Mouse (Mus musculus) gastrocnemius, adult 8-10 months (tissue): ENCODE measurements around the gene Ccr8. TPM values are rescaled to one million over a fixed set of nuclear protein-coding genes. Genes with fewer than 3 reads are reported as not detected.
A peak's percentile ranks its signal among the peaks of the same experiment; 100 is the strongest.

Experiments used
- DNase-seq, 2 experiments: peaks; one replicate each; pipeline ENCODE4 v3.0.0; 2022; ENCODE audit warnings: low spot score in 2 of 2
- total RNA-seq, 4 experiments: library from RNA; stranded (reverse); gene quantifications; 2 replicates each; pipeline ENCODE4 v1.2.4; 2022

Ccr8 gene
- not detected for total RNA-seq

DNA sequence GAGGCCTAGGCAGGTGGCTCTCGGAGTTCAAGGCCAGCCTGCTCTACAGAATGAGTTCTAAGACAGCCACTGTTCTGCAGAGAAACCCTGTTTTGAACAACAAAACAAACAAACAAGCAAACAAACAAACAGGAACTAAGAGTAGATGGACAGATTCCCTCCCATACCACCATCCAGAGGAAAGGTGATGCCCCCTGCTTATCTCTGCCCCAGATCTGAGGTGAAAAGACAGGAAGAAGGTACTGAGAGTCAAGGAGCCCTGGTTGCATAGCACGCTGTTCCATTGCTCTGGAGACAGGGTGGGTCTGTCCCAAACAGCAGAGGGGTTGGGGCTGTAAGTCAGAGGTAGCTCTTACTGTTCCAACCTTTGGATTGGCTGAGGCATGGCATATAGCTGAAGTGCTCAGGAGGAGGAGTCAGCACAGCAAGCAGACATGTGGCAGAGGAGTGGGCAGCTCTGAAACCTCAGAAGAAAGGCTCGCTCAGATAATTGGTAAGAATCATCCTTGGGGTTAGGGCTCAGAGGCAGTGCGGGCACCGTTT is at the start of gene Ccr8:
Gene Ccr8, plus strand, starts transcription at position 419 of the 543 bp plus-strand sequence.
- no peak for DNase-seq

DNA sequence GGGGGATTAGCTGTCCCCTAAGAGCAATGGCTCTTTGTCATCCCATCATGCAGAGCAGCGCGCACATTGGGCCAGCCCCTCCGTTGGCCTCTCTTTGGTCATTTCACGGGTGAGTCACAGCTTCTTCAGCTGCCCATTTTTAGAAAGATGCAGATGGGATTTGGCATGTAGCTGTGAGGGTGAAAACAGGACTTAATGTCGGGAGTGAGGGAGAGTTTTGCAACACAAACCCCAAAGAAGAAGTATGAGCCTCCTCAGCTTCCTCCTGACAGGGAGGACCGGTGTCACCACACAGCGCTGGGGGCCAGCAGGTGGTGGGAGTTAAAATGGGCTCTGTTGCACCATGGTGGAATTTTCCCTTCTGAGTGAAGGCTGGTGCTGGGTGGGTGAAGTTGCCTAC is 48.8 kb upstream of the Ccr8 start:
- DNase-seq = no peak

DNA sequence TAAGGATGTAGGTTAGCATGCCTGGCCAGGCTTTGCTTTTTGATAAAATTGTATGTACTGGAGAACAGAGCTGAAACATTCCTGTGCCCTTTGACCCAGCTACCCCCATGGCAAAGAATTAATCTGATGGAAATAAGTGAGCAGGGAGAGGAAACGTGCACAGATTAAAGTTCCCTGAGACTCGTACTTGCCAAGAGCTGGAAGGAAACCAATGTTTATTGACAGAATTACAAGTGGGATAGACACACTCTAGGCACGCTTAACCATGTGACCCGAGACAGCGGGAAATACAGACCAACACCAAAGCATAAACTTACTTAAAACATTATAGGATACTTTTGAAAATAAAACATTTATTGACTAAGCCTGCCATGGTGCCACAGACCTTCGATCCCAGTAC is 43.4 kb upstream of the Ccr8 start:
- no peak for DNase-seq

DNA sequence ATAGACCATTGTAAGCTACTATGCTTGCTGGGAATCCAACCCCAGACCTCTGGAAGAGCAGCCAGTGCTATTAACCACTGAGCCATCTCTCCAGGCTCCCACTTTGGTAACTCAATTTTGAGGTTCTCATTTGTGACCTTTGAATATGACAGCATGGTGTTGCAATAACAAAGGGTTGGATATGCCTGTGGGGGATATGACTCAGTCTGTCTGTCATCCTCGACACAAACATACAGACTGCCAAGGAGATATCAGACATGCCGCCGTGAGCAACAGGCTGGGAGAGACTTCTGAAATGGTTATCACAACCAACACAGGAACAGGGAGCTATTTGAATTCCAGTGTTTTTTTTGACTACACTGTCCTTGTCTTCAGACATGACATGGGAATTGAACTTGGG is 42.5 kb upstream of the Ccr8 start:
- DNase-seq = no peak

DNA sequence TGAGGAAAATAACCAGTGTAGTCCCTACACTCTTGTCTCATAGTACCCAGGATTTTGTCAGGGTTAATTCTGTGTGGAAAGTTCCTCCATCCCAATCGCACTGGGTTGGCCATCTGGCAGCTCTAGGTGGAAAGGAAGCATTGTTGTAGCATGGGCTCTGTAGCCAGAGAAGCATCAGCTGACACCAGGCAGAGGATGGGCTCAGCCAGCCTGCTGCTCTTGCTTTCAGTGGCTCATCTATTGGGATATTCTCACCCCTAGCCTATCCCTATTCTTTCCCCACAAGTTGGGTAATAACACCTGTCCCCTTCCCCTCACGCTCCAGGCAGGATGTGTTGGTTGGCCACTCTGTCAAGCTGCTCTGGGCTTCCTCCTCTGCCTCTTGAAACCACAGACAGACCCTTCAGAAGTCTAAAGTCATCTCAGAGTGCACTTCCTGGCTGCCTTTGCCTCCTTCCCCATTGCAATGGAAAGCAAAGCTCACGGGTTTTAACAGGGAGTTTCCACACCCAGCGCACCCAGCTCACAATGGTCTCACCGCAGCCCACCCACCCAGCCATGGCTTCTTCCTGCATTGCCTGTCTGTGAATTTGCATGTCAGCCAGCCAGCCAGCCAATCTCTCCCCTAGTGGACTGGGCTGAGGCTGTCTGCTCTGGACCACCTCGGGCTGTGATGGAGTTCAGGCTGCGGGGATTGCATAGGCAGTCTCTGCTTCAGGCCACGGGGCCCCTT is 37.2 kb upstream of the Ccr8 start:
- DNase-seq = no peak

DNA sequence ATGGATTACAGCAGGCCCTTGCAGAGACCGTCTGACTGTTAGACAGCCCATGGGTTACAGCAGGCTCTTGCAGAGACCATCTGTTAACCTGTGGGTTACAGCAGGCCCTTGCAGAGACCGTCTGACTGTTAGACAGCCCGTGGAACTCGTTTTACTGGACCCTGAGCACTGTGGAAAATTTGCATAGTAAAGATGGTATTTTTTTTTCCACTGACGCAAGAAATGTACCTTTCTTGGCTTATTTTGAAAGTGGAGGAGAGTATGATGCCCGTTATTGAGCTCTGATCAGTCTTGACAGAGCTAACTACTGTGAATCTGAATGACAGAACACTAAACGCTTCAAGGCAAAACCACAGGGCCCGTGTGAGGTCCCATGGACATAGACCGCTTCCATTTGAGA is 35.7 kb upstream of the Ccr8 start:
- no peak for DNase-seq

DNA sequence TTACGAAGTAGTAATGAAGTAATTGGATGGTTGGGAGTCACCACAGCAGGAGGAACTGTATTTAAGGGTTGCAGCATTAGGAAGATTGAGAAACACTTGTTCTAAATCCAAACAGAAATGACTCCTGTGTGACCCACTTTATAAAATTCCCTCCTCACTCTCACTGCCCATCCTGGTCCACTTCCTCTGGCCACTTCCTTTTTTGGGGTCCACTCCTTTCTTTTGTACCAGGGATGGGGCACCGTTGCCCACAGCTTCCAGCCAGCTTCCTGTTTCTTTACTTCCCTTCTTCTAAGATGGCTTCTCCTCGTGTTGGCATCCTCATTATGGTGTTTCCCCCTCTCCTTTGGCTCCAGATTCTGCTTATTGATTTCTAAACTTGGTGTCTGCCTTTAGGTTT is 33.2 kb upstream of the Ccr8 start:
- DNase-seq = no peak

DNA sequence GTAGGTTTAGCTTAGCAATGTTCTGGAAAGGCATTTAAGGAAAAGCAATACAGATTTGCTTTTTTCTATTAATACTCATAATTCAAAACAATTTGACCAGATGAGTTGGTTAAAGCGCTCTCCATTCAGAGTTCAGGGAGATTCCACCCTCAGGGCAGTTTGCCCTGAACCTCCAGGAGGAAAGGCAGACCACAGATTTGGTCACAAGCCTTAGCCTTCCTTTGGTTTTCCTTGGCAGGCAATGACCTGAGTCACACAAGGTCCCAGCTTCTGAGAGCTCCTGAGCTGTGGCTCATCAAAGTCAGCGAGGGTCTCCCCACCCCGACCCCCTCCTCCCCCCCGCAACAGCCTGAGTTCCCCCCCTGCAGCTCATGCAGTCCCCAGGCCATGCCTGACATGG is 27.6 kb upstream of the Ccr8 start:
- DNase-seq = no peak

DNA sequence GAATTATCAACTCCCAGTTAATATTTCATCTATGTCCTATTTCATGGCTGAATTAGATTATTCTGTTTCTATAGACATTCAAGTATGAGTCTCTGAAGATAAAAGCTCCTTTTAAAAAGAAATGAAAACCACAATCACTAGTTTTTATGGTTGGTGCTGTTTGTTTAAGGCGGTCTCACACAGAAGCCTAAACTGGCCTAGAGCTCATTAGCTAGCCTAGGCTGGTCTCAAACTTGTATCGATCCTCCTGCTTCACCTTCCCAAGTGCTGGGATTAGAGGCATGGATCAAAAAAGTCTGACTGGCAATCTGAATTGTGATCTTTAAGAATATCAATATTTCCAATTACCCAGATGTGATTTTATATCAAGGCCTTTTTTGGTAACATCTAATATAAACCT is 24.3 kb upstream of the Ccr8 start:
- DNase-seq = no peak

DNA sequence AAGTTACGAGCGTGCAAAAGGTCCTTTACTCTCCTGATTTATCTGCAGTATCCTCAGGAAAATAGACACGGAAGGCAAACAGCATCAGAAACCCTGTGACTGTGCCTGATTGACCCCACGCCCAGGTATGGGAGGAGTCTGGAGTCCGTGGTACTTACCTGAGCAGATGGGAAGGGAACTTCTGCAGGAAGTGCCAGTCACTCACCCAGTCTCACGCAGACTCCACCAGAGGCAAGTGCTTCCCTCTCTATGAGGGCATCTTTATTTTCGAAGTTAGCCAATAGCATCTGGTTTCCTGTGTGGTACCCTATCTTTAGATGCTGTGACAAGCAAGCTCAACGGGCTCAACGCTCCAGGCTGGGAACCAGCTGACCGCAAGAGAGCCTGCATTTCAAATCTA is 23.9 kb upstream of the Ccr8 start:
- no peak for DNase-seq

DNA sequence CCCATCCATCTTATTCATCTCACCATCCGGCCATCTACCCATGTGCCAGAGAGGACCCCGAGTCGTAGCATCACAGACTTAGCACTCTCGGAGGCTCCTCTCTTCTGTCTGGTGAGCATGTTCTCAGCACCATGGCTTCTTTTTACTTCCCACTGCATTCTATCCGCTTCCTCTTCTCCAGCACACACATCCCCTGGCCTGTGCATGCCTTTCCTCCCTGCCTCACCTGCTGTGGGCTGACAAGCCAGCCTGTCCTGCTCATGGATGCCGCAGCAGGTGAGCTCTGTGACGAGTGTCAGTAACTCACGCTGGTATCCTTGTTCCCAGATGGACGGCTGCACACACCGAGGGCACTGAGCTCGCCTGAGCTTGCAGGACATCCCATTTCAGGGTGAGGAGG is 22.1 kb upstream of the Ccr8 start, which contains the start of gene Cx3cr1:
Gene Cx3cr1, minus strand, starts transcription at position 101 of the 400 bp plus-strand sequence.
- DNase-seq = no peak

DNA sequence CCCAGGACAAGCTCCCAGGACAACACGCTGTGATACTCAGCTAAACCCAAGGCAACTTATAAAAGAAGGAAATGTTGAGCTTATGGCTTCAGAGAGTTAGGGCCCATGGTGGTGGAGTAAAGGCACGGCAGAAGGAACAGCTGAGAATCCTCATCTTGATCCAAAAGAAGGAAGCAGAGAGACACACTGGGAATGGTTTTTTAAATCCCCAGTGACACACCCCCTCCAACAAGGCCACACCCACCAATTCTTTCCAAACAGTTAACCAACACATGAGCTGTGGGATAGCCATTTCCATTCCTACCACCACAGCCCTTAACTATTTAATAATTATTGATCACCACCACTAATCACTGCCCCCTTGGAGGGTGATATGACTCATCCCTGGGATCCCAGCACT is 20.7 kb upstream of the Ccr8 start:
- no peak for DNase-seq

DNA sequence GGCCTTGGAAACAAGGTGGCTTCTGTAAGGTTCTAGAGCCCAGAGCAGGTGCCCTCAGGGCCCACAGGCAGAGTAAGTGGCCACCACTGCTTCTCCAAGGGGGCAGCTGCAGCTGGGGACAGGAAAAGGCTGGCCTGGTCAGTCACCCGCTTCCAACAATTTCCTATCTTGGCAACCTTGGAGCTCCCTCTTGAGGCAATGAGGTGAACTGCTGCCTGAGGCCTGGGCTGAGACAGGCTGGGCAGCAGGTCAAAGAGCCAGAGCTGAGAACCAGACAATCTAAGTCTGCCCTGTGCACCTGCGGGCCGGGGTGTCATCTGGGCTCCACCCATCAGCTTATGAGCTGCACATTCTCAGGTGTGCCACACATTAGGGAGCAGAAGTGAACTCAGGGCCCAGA is 18.7 kb upstream of the Ccr8 start:
- peak; percentile 73 to 76 for DNase-seq

DNA sequence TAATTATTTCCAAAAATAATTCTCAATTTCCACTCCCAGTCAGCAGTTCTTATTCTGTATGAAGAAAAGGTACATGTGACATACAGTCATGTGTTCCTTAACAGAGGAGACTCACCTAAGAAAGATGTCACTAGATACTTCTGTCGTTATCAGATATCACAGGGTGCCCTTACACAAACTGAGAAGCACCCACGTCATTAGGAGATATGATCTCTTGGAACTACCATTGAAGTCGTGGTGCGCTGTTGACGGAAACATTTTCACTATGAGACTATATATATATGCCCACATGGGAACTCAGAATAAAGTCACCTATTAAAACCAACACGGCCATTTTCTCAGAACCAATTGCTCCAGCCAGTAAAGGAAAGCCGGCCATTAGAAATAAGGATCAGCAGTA is 17.4 kb upstream of the Ccr8 start:
- no peak for DNase-seq

DNA sequence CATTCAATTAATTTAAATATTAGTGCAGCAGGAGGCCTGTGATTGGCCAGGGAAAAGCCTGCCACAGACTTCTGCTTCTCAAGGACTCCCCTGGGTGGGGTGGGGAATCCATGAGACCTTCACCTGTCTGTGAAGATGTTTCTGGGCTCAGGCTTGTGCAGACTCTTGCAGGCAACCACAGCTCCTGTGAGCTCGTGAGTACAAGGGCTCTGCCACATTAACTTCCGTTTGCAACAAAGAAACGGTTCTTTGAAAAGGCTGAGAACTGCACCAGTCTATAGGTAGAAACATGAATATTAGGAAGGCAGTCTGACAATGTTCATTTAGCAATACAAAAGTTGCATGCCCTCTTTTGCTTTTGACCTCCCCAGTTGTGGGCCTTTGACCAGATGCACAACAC is 13.7 kb upstream of the Ccr8 start:
- no peak for DNase-seq

DNA sequence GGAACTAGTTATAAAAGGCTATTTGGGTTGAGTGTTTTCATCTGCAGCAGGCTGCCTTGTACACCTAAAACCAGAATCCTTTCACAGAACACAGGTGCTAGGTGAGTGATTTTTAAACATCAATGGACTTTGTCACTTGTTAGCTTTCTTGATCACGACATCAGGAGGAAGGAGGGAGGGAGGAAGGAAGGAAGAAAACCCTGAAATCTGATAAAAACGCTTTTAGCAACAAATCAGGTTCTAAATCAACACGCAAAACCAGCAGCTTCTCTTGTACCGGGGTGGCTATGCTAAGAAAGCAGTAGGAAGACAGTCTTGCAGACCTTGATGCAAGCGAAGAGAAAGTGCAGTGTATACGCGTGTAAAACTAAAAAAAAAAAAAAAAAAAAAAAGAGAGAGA is 12.0 kb upstream of the Ccr8 start:
- DNase-seq = no peak

DNA sequence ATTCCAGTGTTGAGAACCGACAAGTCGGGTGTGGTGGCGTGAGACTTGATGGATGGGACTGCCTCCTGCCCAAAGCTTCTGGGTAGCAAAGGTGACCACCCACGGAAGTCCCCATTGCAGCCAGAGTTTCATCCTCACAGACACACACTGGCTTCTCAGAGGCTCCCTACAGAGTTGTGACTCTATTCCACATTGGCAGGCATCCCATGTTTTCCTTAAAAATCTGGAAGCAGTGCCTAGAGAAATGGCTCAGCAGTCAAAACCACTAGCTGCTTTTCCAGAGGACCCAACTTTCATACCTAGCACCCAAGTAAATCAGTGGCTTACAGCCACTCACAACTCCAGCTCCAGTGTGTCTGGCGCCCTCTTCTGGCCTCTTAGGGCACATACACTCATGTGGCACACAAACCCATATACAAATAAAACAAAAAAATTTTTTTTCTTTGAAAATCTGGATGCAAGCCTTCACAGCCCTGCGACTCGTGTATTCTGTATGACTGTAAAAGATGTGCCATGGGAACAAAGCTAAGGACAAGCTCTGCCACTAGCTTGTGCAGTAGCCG is 11.3 kb upstream of the Ccr8 start:
- DNase-seq = no peak

DNA sequence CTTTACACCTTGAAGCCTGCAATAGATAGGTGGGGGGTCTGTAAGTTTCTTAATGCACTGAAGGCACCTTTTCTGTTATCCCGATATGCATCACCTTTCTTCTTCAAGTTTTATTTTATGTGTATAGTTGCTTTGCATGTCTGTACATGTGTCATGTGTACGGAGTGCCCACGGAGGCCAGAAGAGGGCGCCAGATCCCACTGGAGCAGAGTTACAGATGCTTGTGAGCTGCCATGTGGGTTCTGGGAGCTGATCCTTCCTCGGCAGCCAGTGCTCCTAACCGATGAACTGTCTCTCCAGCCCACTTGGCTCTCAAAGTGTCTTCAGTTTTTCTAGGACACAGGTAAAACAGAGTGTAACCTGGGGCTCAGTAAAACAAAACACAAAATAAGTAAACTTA is 10.7 kb upstream of the Ccr8 start:
- DNase-seq = no peak

DNA sequence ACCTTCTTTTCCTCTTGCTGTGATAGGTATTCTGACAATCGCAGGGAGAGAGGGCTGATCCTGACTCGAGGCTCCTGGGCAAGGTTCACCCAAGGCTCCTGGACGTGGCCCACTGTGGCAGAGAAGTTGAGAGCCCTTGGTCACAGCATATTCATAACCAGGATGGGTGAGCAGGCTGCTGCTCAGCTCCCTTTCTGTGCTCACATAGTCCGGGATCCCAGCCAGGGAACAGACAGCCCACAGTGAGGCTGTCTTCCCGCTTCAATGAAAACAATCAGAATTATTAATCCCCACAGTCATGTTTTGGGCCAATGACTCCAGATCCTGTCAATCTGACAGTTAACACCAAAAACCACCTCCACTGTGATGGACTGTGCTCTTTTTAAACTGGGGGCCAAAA is 9.9 kb upstream of the Ccr8 start:
- DNase-seq = no peak

DNA sequence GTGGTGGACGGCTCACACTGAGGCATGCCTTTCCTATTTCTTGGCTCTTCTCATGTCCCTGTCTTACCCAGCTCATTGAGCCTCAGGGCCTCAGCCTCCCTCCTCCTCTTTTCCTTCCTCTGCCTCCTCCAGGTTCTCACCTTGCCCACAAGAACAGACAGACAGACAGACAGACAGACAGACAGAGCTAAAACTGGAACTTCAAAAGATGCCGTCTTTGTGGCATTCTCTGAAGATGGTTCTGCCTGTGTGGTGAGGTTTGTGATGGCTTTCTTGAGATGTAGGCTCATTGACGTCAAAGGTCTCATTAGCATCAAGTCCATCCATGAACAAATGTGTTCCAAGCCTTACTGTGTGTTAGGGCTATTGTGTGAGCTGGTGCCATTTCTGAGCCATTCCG is 9.2 kb upstream of the Ccr8 start:
- DNase-seq = no peak

DNA sequence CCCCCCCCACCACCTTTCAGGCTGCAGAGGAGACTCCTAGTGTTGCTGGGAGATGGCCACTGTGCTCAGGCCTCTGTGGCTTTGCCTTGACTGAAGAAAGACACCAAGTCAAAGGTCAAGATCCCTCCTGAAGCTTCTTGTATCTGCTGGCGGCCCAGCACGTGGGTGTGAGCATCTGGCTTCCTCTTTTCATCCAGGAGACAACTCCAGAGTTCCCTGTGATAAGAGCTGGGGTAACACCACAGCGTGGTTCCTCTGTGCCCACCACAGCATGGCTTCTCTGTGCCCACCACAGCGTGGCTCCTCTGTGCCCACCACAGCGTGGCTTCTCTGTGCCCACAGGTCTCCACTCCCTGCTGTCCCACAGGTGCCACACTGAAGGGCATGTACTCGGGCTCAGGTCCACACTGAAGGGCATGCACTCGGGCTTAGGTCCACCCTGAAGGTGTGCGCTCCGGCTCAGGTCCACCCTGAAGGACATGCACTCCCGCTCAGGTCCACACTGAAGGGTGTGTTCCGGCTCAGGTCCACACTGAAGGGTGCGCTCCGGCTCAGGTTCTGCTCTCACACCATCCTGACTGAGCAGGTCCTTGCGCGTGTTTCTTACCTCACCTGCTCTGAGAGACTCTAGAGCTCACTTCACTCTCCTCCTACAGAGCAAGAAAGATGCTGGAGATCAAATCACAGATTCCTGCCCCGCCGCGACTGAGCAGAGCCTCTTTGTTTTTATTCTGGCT is 8.6 kb upstream of the Ccr8 start:
- DNase-seq = no peak

DNA sequence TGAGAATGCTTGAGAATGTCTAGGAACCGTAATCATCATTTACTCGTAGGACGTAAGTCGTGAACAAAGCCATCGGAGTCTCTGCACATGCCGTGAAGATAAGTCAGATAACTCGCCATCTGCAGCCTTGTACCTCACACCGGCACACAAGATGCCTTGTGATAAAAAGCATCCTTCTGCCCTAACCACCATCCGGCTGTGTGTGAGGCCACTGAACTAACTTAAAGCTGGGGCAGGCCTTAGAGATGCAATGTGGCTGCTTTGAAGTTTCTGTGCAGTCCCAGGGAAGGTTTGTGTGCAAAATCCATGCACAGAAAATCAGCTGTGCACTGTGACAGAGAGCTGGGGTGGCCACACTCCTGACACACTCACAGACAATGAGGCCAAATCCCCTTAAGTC is 7.5 kb upstream of the Ccr8 start:
- no peak for DNase-seq

DNA sequence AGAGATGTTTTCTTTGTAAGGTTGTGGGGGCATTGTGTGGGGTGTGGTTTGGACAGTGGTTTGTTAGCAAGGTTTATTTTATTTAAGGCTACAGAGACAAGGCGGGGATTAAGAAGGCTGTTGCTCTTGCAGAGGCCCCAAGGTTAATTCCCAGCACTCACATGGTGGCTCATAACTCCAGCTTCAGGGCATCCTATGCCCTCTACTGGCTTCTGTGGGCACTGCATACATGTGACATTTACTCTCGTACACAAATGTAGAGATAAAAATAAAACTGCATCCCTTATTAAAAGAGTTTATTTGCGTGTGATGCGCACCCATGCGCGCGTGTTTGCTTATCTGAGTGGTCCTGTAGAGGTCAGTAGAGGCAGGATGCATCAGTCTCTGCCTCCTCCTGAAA is 2.8 kb upstream of the Ccr8 start:
- DNase-seq = no peak
